8 mouse cellular contexts compared by ENCODE assay signal in genomic region chr16:92057852-92058643, GRCm38 (mm10). TPM values are rescaled to one million over a fixed set of nuclear protein-coding genes. Genes with fewer than 3 reads are reported as not detected.
DNase-seq lines count a peak whose midpoint lies in the region; ATAC-seq lines count a peak whose summit lies in the region.

Gene Mrps6 (plus strand): TSS chr16:92058270.
Gene Gm49711 (plus strand): TSS chr16:92058316.
Gene Slc5a3 (plus strand): TSS chr16:92058322.

- peak; percentile 89 to 91 for DNase-seq in adrenal gland, adult 18-20 months (ENCODE audit: low spot score in 2 of 2)
- DNase-seq in embryo, embryonic 10.5 days (ENCODE audit: low spot score) = peak; percentile 88
- DNase-seq in gastrocnemius, postnatal 14 days = peak; percentile 86
- peak; percentile 76 to 90 for DNase-seq in left cerebral cortex, postnatal 10 days (ENCODE audit: extremely low spot score in 1 of 2, low spot score in 2 of 2)
- peak; percentile 89 to 90 for DNase-seq in right cerebral cortex, postnatal 10 days (ENCODE audit: low spot score in 2 of 2)
- peak; percentile 86 for DNase-seq in urinary bladder, postnatal 14 days (ENCODE audit: low spot score)

- intact Hi-C loops in gastrocnemius, postnatal 14 days (cut with DNase I; ENCODE audit: low total_unique reads) = loop anchor here (10.0 kb wide), 1 partner anchor 227 kb away; no protein-coding TSS in a partner anchor
- intact Hi-C loops in left cerebral cortex, postnatal 10 days (cut with DNase I) = loop anchor here (5.0 kb wide), 2 partner anchors 121 to 229 kb away; no protein-coding TSS in a partner anchor

- peak; percentile 53 for ATAC-seq in inflammation-experienced regulatory T-cells, adult 6 months
- peak; percentile 77 for ATAC-seq in megakaryocyte progenitor cell, adult 5-6 weeks (replicated peaks; ENCODE audit: poor library complexity)

RNA-seq across cellular contexts. Expression of gene Mrps6, which starts in this region (rescaled TPM):
- total RNA-seq in adrenal gland, adult 18-20 months (2021) = 100 to 1,000 TPM; 102 to 121 TPM
- 10 to 100 TPM; 16.9 to 18.7 TPM for total RNA-seq in gastrocnemius, postnatal 14 days (2021)
- 10 to 100 TPM; 60.2 to 63.4 (median 62.3) TPM for polyA plus RNA-seq in inflammation-experienced regulatory T-cells, adult 6 months (2017; shearing (Covaris generic))
- total RNA-seq in left cerebral cortex, postnatal 10 days (2021) = 10 to 100 TPM; 56.9 to 63.5 TPM
- total RNA-seq in megakaryocyte progenitor cell, adult 5-6 weeks (2015) = 28.2 and 30.8 TPM in 2 replicates
- 24.7 and 29.2 TPM in 2 replicates for total RNA-seq in megakaryocyte progenitor cell, adult 5-6 weeks (2017)

RNA-seq across cellular contexts. Expression of gene Gm49711, which starts in this region (rescaled TPM):
- total RNA-seq in adrenal gland, adult 18-20 months (2021) = not detected
- not detected for total RNA-seq in gastrocnemius, postnatal 14 days (2021)
- not detected for polyA plus RNA-seq in inflammation-experienced regulatory T-cells, adult 6 months (2017; shearing (Covaris generic))
- not detected for total RNA-seq in left cerebral cortex, postnatal 10 days (2021)
- total RNA-seq in megakaryocyte progenitor cell, adult 5-6 weeks (2015) = not detected in 2 replicates
- total RNA-seq in megakaryocyte progenitor cell, adult 5-6 weeks (2017) = not detected in 2 replicates

RNA-seq across cellular contexts. Expression of gene Slc5a3, which starts in this region (rescaled TPM):
- total RNA-seq in adrenal gland, adult 18-20 months (2021) = 10 to 100 TPM; 61.4 to 78.9 TPM
- total RNA-seq in gastrocnemius, postnatal 14 days (2021) = 1 to 10 TPM; 3.3 TPM
- 1 to 10 TPM; 5.4 to 10.0 (median 6.3) TPM for polyA plus RNA-seq in inflammation-experienced regulatory T-cells, adult 6 months (2017; shearing (Covaris generic))
- total RNA-seq in left cerebral cortex, postnatal 10 days (2021) = 10 to 100 TPM; 15.4 to 19.2 TPM
- total RNA-seq in megakaryocyte progenitor cell, adult 5-6 weeks (2015) = 2.9 and 3.0 TPM in 2 replicates
- total RNA-seq in megakaryocyte progenitor cell, adult 5-6 weeks (2017) = 3.1 and 4.7 TPM in 2 replicates

Comparison
In these comparisons a context has a peak if more than half of its experiments do, and no peak if none do; other contexts are left out.
1. Peak in every context shown above with its lines: DNase-seq and ATAC-seq.